Mouse (Mus musculus): ENCODE data around the gene Rmnd5a. TPM values are rescaled to one million over a fixed set of nuclear protein-coding genes. Genes with fewer than 3 reads are reported as not detected.

The Rmnd5a gene
- total and polyA plus RNA-seq, 3 experiments, result 23.4 to 40.6 (median 23.5) TPM

DNA sequence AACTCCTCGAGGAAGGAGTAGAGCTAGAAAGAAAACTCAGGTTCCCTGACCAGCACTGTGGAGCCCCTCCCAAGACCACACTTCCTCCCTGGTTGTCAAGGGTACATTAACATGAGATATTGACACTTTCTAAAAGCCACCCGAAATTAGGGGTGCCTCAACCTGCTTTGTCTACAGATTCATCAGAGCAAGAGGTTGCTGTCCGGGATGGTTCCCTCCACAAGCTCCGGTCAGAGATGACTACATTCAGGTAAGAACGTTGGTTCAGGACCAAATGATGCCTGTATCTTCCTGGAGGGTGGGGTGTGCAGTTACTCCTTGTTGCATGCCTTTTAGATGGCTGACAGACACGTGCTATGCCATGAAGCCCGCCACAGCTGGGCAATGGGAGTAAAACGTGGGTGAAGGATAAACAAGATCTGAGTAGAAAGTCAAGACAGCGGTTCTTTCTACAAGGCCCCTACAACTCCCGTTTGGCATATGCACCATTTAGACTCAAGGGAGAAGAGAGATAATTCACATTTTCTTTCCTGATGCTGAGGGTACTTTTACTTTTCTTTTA, 87.5 kb downstream of the Rmnd5a start:
- H3K79me2 ChIP-seq (replicated peaks; ENCODE audit: control insufficient read depth, extremely low read depth, insufficient read depth, poor library complexity, severe bottlenecking), result no peaks in the 10 kb centered on the region
- no peak overlapping the region for H3K4me3 ChIP-seq (replicated peaks in 1 of 3; ENCODE audit: low read depth in 2 of 3, low read length in 2 of 3, poor library complexity in 1 of 3)
- dilution Hi-C loops (cut with MboI; ENCODE audit: extremely low pct_ligation_motif_present, extremely low pct_unique_long_range_greater_than_20kb, low sequenced_read_pairs), result no loop called here
- peaks cover 0 to 13% of the 10 kb centered on the region in 2 experiments; a peak in 2 of 4 replicates for H3K4me1 ChIP-seq (ENCODE audit: control insufficient read depth in 1 of 2, insufficient read depth in 2 of 2)
- TF ChIP-seq ELF1 (IDR thresholded peaks at IDR 0.05; ENCODE audit: low read depth, low read length) (no peak), MAZ (IDR thresholded peaks at IDR 0.05; ENCODE audit: low read depth, low read length) (no peak), EP300 (IDR thresholded peaks at IDR 0.05; ENCODE audit: low read length) (no peak), MYC (IDR thresholded peaks at IDR 0.05; ENCODE audit: low read depth, low read length) (no peak), JUND (conservative IDR thresholded peaks at IDR 0.05; ENCODE audit: low read depth, low read length) (no peak), BHLHE40 (IDR thresholded peaks at IDR 0.05; ENCODE audit: low read depth, low read length) (no peak)
- no peak overlapping the region for H3K4me2 ChIP-seq (ENCODE audit: insufficient read depth, low read depth, poor library complexity, severe bottlenecking)
- no peak for DNase-seq (ENCODE audit: extremely low read depth)
- H3K36me3 ChIP-seq (replicated peaks in 1 of 2; ENCODE audit: control insufficient read depth in 1 of 2, insufficient read depth in 1 of 2, low read length in 1 of 2), result no peaks in the 10 kb centered on the region
- peaks cover 1% of the 10 kb centered on the region for H3K9me3 ChIP-seq (replicated peaks; ENCODE audit: low read length)
- in situ Hi-C loops (cut with MboI; ENCODE audit: low pct_ligation_motif_present, low pct_unique_long_range_greater_than_20kb, low sequenced_read_pairs), result no loop called here
- H3K27me3 ChIP-seq (replicated peaks), result no peaks in the 10 kb centered on the region
- no peak overlapping the region for H3K27ac ChIP-seq (ENCODE audit: insufficient read depth, low read depth)
- no peak overlapping the region for H3K9ac ChIP-seq (ENCODE audit: insufficient read depth, low read depth)

DNA sequence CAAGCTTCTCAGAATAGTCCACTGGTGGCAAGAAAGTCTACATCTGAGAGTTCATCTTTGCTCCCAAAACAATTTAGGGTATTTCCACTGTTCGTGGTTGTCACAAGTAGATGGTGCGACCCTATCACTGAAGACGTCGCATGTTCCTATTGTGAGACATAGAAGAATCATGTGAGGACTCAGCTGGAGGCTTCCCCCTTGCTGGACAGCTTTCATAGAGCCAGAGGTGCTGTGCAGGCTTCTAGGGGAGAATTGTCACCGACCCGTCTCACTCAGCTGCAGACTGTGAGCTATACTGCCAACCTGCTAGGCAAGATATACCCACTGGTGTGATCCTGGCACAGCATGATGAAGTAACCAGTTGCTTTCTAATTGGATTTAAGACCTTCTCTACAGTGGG, 88.2 kb downstream of the Rmnd5a start:
- in situ Hi-C loops (cut with MboI; ENCODE audit: low pct_ligation_motif_present, low pct_unique_long_range_greater_than_20kb, low sequenced_read_pairs) (no loop called here), dilution Hi-C loops (cut with MboI; ENCODE audit: extremely low pct_ligation_motif_present, extremely low pct_unique_long_range_greater_than_20kb, low sequenced_read_pairs) (no loop called here)
- Histone ChIP-seq H3K9me3 (replicated peaks; ENCODE audit: low read length) (peaks cover 3% of the 10 kb centered on the region), H3K4me3 (replicated peaks in 1 of 3; ENCODE audit: low read depth in 2 of 3, low read length in 2 of 3, poor library complexity in 1 of 3) (no peak overlapping the region), H3K4me2 (ENCODE audit: insufficient read depth, low read depth, poor library complexity, severe bottlenecking) (peak overlapping the region; percentile 35; the same call in 1 of the 2 replicates), H3K27ac (ENCODE audit: insufficient read depth, low read depth) (no peak overlapping the region), H3K36me3 (replicated peaks in 1 of 2; ENCODE audit: control insufficient read depth in 1 of 2, insufficient read depth in 1 of 2, low read length in 1 of 2) (no peaks in the 10 kb centered on the region), H3K27me3 (replicated peaks) (no peaks in the 10 kb centered on the region), H3K4me1 (ENCODE audit: control insufficient read depth in 1 of 2, insufficient read depth in 2 of 2) (peaks cover 0 to 8% of the 10 kb centered on the region in 2 experiments; a peak in 2 of 4 replicates), H3K79me2 (replicated peaks; ENCODE audit: control insufficient read depth, extremely low read depth, insufficient read depth, poor library complexity, severe bottlenecking) (no peaks in the 10 kb centered on the region), H3K9ac (ENCODE audit: insufficient read depth, low read depth) (no peak overlapping the region)
- TF ChIP-seq ETS1 (conservative IDR thresholded peaks at IDR 0.05; ENCODE audit: low read depth, low read length), result no peak
- no peak for TF ChIP-seq MXI1 (IDR thresholded peaks at IDR 0.05; ENCODE audit: low read depth, low read length)
- TF ChIP-seq MAX (IDR thresholded peaks at IDR 0.05; ENCODE audit: low read length), result no peak
- no peak for TF ChIP-seq USF2 (conservative IDR thresholded peaks at IDR 0.05; ENCODE audit: low read depth, low read length)
- no peak for TF ChIP-seq MAFK (IDR thresholded peaks at IDR 0.05; ENCODE audit: insufficient replicate concordance, low read length)
- TF ChIP-seq PAX5 (IDR thresholded peaks at IDR 0.05; ENCODE audit: low read length), result no peak
- no peak for TF ChIP-seq IRF4 (IDR thresholded peaks at IDR 0.05; ENCODE audit: low read depth, low read length)
- TF ChIP-seq CHD1 (IDR thresholded peaks at IDR 0.05; ENCODE audit: low read depth, low read length), result no peak
- TF ChIP-seq UBTF (IDR thresholded peaks at IDR 0.05; ENCODE audit: low read depth, low read length), result no peak
- no peak for DNase-seq (ENCODE audit: extremely low read depth)
